Mouse (Mus musculus) erythroblast, embryonic 14.5 days (primary cell): ENCODE results near the gene Prkd3.

Experiments
- GATA1 ChIP-seq: IDR thresholded peaks from 2 replicates; pipeline ENCODE4 v1.6.1; 2012; ENCODE audit warnings: low read length, inconsistent platforms, mixed read lengths
- TAL1 ChIP-seq: IDR thresholded peaks from 3 replicates; pipeline ENCODE4 v1.6.1; 2012; ENCODE audit warnings: low read length, inconsistent platforms, mixed read lengths

DNA sequence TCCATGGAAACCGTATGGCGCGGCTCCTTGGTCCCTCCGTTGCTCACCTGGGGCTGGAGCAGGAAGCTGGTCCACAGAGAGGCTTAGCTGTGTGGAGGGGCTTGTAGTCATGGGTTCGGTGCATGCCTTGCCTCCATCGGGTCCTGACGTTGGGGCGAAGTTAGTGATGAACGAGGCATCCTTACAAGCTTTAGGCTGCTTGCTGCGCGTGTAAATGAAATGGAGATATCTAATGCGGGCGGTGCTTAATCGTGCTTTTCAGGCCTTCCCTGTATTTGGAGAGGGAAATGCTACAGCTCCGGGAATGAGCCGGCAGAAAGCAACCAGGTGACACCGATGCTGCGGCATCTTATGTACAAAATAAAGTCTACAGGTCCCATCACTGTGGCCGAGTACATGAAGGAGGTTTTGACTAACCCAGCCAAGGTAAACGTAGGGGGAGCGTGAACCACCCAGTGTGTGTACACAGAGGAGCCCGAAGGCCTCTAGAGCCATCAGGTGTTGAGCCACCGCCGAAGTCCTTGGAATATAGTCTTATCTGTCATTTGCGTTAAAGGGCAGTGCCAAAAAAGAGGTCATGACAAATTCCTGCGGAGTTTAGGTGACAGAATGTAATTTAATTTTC is 83.3 kb downstream of the Prkd3 start:
- no peak for TF ChIP-seq TAL1
- TF ChIP-seq GATA1, result no peak
